Mouse (Mus musculus) liver, adult 2 months (tissue): ENCODE data around the gene Map3k5. TPM values are rescaled to one million over a fixed set of nuclear protein-coding genes. Genes with fewer than 3 reads are reported as not detected.

Experiments used
- DNase-seq: peaks from one replicate; pipeline ENCODE4 v3.0.0-alpha.2; 2011; ENCODE audit warnings: low read depth, low spot score; ENCODE audit errors: extremely low read depth
- H3K27ac ChIP-seq: fragments of 200-500 bp; replicated peaks from 2 replicates; pipeline ENCODE4 v1.5.1; 2012; ENCODE audit warnings: low read depth, mild to moderate bottlenecking, control low read depth, inconsistent platforms, low read length; ENCODE audit not compliant: insufficient read depth
- H3K27me3 ChIP-seq: fragments of 200-500 bp; 2 replicates; pipeline ENCODE4 v1.6.1; 2012; ENCODE audit warnings: mild to moderate bottlenecking, moderate library complexity, low read length, inconsistent platforms; ENCODE audit not compliant: control insufficient read depth, insufficient read depth
- H3K36me3 ChIP-seq: fragments of 200-500 bp; 2 replicates; pipeline ENCODE4 v1.6.1; 2012; ENCODE audit warnings: low read length, inconsistent platforms; ENCODE audit not compliant: control insufficient read depth, insufficient read depth
- H3K4me1 ChIP-seq: fragments of 200-500 bp; 2 replicates; pipeline ENCODE4 v1.6.1; 2011; ENCODE audit warnings: low read length; ENCODE audit not compliant: control insufficient read depth, insufficient read depth
- H3K4me3 ChIP-seq: fragments of 200-500 bp; 2 replicates; pipeline ENCODE4 v1.5.1; 2011; ENCODE audit warnings: low read depth, mild to moderate bottlenecking, control low read depth, low read length, moderate library complexity; ENCODE audit not compliant: insufficient read depth
- H3K79me2 ChIP-seq: fragments of 200-500 bp; 2 replicates; pipeline ENCODE4 v1.6.1; 2012; ENCODE audit warnings: inconsistent platforms, mild to moderate bottlenecking, low read length, moderate library complexity; ENCODE audit not compliant: control insufficient read depth, insufficient read depth
- H3K9ac ChIP-seq: fragments of 200-500 bp; 2 replicates; pipeline ENCODE4 v1.6.1; 2012; ENCODE audit warnings: low read depth, mild to moderate bottlenecking, control low read depth, inconsistent platforms, low read length
- CTCF ChIP-seq: fragments of 200-500 bp; IDR thresholded peaks from 2 replicates; pipeline ENCODE4 v1.5.1; 2011; ENCODE audit warnings: low read depth, low read length, control low read depth
- POLR2A ChIP-seq: fragments of 200-500 bp; IDR thresholded peaks from 2 replicates; pipeline ENCODE4 v1.6.1; 2011; ENCODE audit warnings: low read length, control low read depth; ENCODE audit not compliant: insufficient read depth; ENCODE audit errors: extremely low read depth
- whole genome bisulfite sequencing: fragments of 180-500 bp; shearing (Covaris S2); methylation state at CpG from one replicate; pipeline ENCODE4 v1.1.7; 2018; 5-methylcytosine and 5-hydroxymethylcytosine counted together
- polyA plus RNA-seq: library from polyadenylated mRNA; depleted of rRNA; stranded (reverse); fragments of >200 nt; gene quantifications from 2 replicates; pipeline ENCODE4 v1.2.3, GENCODE M21; 2012
- total RNA-seq: library from RNA; depleted of rRNA; stranded (reverse); fragments of >200 nt; gene quantifications from 2 replicates; pipeline ENCODE4 v1.2.3, GENCODE M21; 2014

The Map3k5 gene
- total and polyA plus RNA-seq, 2 experiments = 2.9 to 25.4 TPM

DNA sequence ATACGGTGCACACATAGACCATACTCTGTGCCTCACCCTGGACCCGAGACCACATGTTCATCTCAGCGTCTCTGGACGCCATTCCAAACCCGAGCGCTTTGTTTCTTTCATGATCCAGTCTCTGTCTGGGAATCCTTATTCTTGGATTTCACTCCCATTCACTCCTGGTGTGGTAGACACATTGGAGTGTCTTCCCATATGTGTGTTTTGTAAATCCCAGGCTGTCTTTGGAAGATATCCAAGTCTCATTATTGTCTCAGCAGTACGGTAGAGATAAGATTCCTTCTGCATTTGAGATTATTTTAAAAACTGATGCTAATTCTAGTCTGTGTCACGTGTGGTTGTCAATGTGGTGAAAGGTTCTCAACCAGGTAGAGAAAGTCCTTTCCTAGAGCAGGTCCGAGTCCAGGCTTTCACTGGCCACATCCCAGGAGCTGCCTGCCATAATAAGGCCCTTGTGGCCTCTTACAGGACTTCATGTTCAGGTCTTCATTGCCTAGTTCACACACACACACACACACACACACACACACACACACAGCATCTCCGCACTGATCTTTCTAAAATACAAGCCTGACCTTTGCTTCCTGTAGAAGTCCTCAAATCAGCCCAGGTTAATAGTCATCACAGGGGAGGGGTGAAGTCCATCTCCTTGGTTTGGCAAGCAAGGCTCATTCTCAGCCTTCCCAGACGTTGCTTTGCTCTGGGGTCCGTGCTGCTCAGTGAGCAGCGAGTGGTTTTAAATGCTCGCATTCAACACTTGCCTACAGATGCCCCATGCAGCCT, 122.8 kb downstream of the Map3k5 start:
- Histone ChIP-seq H3K9ac (no peak overlapping the region), H3K36me3 (peaks cover 10% of the 10 kb centered on the region), H3K4me3 (no peak overlapping the region), H3K79me2 (no peaks in the 10 kb centered on the region; the same call in 1 of the 2 replicates), H3K27me3 (no peaks in the 10 kb centered on the region), H3K27ac (no peak overlapping the region), H3K4me1 (no peaks in the 10 kb centered on the region; the same call in 1 of the 2 replicates)
- no peak for DNase-seq
- no peak for TF ChIP-seq CTCF
- TF ChIP-seq POLR2A = no peak
- 91% methylated on average over 14 of the region's 14 CpGs for WGBS

DNA sequence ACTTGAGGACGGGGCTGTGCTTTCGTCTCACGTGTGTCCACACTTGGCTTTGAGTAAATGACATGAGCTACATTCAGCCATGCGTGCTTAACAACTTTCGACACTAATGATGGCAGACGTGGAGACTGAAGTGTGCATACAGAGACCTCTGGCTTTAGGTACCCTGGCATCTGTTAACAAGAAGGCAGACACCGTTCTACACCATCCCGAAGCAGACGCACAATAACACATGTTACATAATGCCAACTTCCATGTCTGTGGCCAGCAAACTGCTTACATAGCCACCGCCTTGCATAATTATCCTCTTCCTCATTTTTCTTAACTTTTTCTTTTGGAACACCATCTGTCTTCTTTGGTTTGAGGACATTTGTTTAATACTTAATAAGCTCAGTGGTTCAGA, 123.8 kb downstream of the Map3k5 start:
- Histone ChIP-seq H3K4me3 (no peak overlapping the region), H3K36me3 (peaks cover 10% of the 10 kb centered on the region), H3K27ac (no peak overlapping the region), H3K9ac (no peak overlapping the region), H3K79me2 (no peaks in the 10 kb centered on the region; the same call in 1 of the 2 replicates), H3K27me3 (no peaks in the 10 kb centered on the region), H3K4me1 (no peaks in the 10 kb centered on the region; the same call in 1 of the 2 replicates)
- TF ChIP-seq POLR2A = no peak
- TF ChIP-seq CTCF = no peak
- DNase-seq = no peak
- WGBS = 90% methylated on average over 10 of the region's 10 CpGs

DNA sequence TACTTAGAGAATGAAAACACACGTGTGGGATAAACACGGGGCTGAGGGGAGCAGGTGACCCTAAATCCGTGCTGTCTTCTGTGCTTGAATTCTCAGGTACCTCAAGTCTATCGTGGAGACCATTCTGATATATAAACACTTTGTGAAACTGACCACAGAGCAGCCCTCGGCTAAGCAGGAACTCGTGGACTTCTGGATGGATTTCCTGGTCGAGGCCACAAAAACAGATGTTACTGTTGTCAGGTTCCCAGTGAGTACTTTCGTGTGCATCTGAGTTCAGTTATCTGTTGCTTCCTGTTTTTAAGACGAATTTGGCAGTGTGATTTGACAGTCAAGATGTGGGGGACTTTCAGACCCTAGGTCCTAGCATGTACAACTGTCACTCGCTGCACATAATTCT, 124.6 kb downstream of the Map3k5 start:
- Histone ChIP-seq H3K36me3 (peaks cover 10% of the 10 kb centered on the region), H3K4me3 (no peak overlapping the region), H3K4me1 (no peaks in the 10 kb centered on the region; the same call in 1 of the 2 replicates), H3K79me2 (no peaks in the 10 kb centered on the region), H3K27me3 (no peaks in the 10 kb centered on the region), H3K9ac (no peak overlapping the region), H3K27ac (no peak overlapping the region)
- TF ChIP-seq POLR2A (no peak), CTCF (no peak)
- no peak for DNase-seq
- WGBS = 82% methylated on average over 10 of the region's 10 CpGs

DNA sequence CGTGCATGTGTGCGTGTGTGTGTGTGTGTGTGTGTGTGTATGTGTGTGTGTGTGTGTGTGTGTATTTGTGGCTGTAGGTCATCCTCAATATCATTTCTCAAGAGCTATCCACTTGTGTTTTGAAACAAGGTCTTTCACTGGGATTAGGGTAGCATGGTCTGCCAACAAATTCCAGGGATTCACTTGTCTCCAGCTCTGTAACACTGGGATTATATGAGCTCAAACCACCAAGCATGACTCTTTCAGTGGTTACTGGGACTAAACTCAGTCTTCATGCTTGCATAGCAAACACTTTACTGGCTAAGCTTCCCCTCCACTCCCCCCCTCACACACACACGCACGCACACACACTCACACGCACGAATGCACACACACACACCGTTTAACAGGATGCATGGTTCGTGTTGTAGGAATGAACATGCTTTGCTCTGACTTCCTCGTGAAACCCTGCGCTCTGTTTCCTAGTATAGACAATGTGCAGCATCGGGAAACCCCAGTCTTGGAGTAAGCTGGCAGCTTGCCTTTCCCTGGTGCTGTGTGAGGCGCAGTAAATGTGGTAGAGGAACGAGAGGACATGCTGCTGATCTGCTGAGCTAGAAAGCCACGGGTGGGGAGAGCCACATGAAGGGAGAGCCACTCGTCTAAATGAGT, 126.2 kb downstream of the Map3k5 start:
- Histone ChIP-seq H3K27me3 (no peaks in the 10 kb centered on the region), H3K4me3 (no peak overlapping the region), H3K9ac (no peak overlapping the region), H3K27ac (no peak overlapping the region), H3K79me2 (no peaks in the 10 kb centered on the region), H3K36me3 (peaks cover 8% of the 10 kb centered on the region), H3K4me1 (peaks cover 8% of the 10 kb centered on the region; the same call in 1 of the 2 replicates)
- WGBS = 78% methylated on average over 15 of the region's 15 CpGs
- TF ChIP-seq POLR2A (no peak), CTCF (no peak)
- no peak for DNase-seq

DNA sequence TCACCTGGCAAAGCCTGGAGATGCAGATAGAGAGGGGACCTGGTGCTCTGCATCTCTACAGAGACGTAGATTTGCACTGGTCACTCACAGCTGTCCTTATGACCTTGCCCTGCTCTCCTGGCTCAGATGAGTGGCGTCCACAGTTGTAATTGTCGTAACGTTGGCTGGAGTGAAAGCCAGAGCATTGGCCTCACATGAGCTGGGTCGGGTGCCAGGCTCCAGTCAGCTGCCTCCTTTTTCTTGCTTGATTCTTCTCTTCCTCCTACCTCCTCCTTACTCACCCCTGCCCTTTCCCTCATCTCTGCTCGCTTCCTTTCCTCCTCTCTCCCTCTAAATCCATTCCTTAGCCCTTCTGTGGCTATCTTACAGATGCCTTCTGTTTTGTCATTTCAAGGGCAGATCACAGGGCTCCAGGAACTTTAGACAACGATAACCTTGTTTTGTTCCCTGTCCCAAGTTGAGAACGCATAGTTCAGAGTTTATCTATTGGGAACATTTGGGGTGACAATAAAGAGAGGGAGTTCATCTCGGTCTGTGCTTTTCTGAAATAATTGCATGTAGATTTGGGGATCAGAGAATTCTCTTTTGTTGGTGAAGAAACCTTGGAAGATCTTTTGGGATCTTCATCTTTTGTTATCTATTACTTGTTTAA, 130.4 kb downstream of the Map3k5 start:
- Histone ChIP-seq H3K27me3 (no peaks in the 10 kb centered on the region), H3K4me1 (peaks cover 8% of the 10 kb centered on the region; the same call in 1 of the 2 replicates), H3K36me3 (no peaks in the 10 kb centered on the region), H3K27ac (peak overlapping the region; percentile 74), H3K9ac (no peak overlapping the region), H3K4me3 (no peak overlapping the region), H3K79me2 (no peaks in the 10 kb centered on the region)
- TF ChIP-seq CTCF (no peak), POLR2A (no peak)
- peak; percentile 90 for DNase-seq
- WGBS = 29% methylated on average over 9 of the region's 9 CpGs
